Mouse (Mus musculus): ENCODE measurements at regions not wholly inside any gene's neighbourhood (a gene's known extent, or its start where the extent isn't known, plus 50 kb on each side); places are given as distances from the start of the nearest gene placed in this dataset.

DNA sequence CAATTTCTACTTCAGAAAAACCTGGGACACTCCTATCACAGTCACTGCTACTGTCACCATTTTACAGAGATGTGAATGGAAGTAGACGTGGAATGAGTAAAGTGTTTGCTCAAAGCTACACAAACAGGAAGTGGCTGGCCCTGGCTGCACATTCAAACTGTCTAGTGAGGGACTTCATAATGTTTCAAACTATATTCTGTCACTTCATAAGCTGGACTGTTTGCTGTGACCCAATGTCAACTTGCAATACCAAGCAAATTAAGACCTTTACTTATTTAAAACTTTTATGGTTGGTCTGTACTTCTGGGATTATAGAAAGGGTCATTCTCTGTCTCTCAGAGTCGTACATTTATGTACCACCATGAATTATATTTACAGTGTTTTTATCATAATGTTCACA is 53.9 kb downstream of the Gm11361 start:
- ATAC-seq (replicated peaks; ENCODE audit: low FRiP score, low TSS enrichment, low read depth): no peak

DNA sequence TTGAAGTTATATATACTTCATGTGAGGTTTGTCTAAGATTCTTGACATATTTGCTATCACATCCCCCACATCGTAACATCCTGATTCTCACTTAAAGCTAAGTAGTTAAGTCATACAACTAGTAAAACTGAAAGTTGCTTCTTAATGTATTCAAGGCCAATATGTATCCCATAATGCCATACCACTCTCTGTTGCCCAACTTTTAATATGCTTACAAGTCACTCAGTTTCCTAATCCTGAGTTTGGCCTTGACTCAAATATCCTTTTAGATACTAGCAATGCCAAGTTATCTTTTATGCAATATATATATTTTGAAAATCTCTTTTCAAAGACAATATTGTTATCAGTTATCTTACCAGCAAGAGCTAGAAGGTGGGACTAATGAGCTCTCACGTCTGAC is 54.3 kb downstream of the Gm11361 start:
- no peaks in the 10 kb centered on the region for H3K27me3 ChIP-seq (replicated peaks; ENCODE audit: control insufficient read depth, insufficient read depth, low read length)
- H3K4me3 ChIP-seq (ENCODE audit: low read depth, low read length): no peak overlapping the region
- no peak overlapping the region for H3K4me2 ChIP-seq (ENCODE audit: low read length)
- no peak overlapping the region for H3K27ac ChIP-seq (ENCODE audit: low read depth)
- no peaks in the 10 kb centered on the region for H3K9me3 ChIP-seq (ENCODE audit: control insufficient read depth, low read length)
- DNase-seq (ENCODE audit: low spot score): no peak
- no peak for ATAC-seq (replicated peaks; ENCODE audit: low FRiP score, low TSS enrichment, low read depth)
- no peaks in the 10 kb centered on the region for H3K36me3 ChIP-seq (ENCODE audit: control insufficient read depth, insufficient read depth, low read length)
- peaks cover 6% of the 10 kb centered on the region; the same call in 1 of the 2 replicates for H3K4me1 ChIP-seq (replicated peaks; ENCODE audit: control insufficient read depth, insufficient read depth, low read length)
- 54% methylated on average over 2 of the region's 2 CpGs for WGBS
- no peak overlapping the region for H3K9ac ChIP-seq (ENCODE audit: low read length)

More for the DNA sequence above, 53.9 kb downstream of the Gm11361 start:
- Histone ChIP-seq H3K9me3 (ENCODE audit: control insufficient read depth, low read length) (no peaks in the 10 kb centered on the region), H3K4me3 (ENCODE audit: low read depth, low read length) (no peak overlapping the region), H3K9ac (ENCODE audit: low read length) (no peak overlapping the region), H3K27ac (ENCODE audit: low read depth) (no peak overlapping the region), H3K27me3 (replicated peaks; ENCODE audit: control insufficient read depth, insufficient read depth, low read length) (no peaks in the 10 kb centered on the region), H3K36me3 (ENCODE audit: control insufficient read depth, insufficient read depth, low read length) (no peaks in the 10 kb centered on the region), H3K4me1 (replicated peaks; ENCODE audit: control insufficient read depth, insufficient read depth, low read length) (peaks cover 6% of the 10 kb centered on the region; the same call in 1 of the 2 replicates), H3K4me2 (ENCODE audit: low read length) (no peak overlapping the region)
- WGBS: 56% methylated on average over 2 of the region's 2 CpGs
- DNase-seq (ENCODE audit: low spot score): no peak

- no peak overlapping the region for H3K4me3 ChIP-seq (ENCODE audit: low read depth, low read length)
- no peaks in the 10 kb centered on the region for H3K27me3 ChIP-seq (replicated peaks; ENCODE audit: control insufficient read depth, insufficient read depth, low read length)
- no peak for DNase-seq (ENCODE audit: low spot score)
- peaks cover 6% of the 10 kb centered on the region; the same call in 1 of the 2 replicates for H3K4me1 ChIP-seq (replicated peaks; ENCODE audit: control insufficient read depth, insufficient read depth, low read length)
- WGBS: 42% methylated on average over 6 of the region's 6 CpGs
- 0 out of 2 replicates have a peak overlapping the region, but pooled peaks have one; percentile 28 for H3K27ac ChIP-seq (ENCODE audit: low read depth)
- no peak overlapping the region for H3K9ac ChIP-seq (ENCODE audit: low read length)
- ATAC-seq (replicated peaks; ENCODE audit: low FRiP score, low TSS enrichment, low read depth): no peak
- no peak overlapping the region for H3K4me2 ChIP-seq (ENCODE audit: low read length)
- H3K9me3 ChIP-seq (ENCODE audit: control insufficient read depth, low read length): no peaks in the 10 kb centered on the region
- no peaks in the 10 kb centered on the region for H3K36me3 ChIP-seq (ENCODE audit: control insufficient read depth, insufficient read depth, low read length)
Measured at GRCm38 (mm10) chr13:28312090-28312489, 54.8 kb downstream of the Gm11361 start.

DNA sequence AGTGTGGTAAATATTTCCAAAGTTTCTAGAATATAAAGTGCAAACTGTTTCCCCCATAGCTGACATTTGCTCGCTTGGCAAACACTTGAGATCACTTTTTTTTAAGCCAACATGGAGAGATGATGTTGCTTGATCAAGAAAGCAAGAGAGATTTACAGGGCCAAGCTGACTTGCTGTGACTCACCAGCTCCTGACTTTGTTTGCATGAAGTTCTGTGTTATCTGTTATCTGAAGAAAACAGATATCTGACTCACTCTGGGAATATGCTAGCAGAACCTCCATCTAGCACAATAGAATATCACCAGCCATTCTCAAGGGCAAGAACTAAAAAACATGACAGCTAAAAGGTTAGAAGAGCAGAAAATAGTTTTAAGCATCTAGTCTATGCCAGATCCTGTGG is 56.1 kb downstream of the Gm11361 start:
- no peak overlapping the region for H3K27ac ChIP-seq (ENCODE audit: low read depth)
- peaks cover 6% of the 10 kb centered on the region; the same call in 1 of the 2 replicates for H3K4me1 ChIP-seq (replicated peaks; ENCODE audit: control insufficient read depth, insufficient read depth, low read length)
- H3K36me3 ChIP-seq (ENCODE audit: control insufficient read depth, insufficient read depth, low read length): no peaks in the 10 kb centered on the region
- ATAC-seq (replicated peaks; ENCODE audit: low FRiP score, low TSS enrichment, low read depth) (no peak), DNase-seq (ENCODE audit: low spot score) (no peak)
- H3K4me3 ChIP-seq (ENCODE audit: low read depth, low read length): no peak overlapping the region
- no peaks in the 10 kb centered on the region for H3K9me3 ChIP-seq (ENCODE audit: control insufficient read depth, low read length)
- WGBS: 73% methylated on average over 1 of the region's 1 CpGs
- no peak overlapping the region for H3K4me2 ChIP-seq (ENCODE audit: low read length)
- no peak overlapping the region for H3K9ac ChIP-seq (ENCODE audit: low read length)
- H3K27me3 ChIP-seq (replicated peaks; ENCODE audit: control insufficient read depth, insufficient read depth, low read length): no peaks in the 10 kb centered on the region

DNA sequence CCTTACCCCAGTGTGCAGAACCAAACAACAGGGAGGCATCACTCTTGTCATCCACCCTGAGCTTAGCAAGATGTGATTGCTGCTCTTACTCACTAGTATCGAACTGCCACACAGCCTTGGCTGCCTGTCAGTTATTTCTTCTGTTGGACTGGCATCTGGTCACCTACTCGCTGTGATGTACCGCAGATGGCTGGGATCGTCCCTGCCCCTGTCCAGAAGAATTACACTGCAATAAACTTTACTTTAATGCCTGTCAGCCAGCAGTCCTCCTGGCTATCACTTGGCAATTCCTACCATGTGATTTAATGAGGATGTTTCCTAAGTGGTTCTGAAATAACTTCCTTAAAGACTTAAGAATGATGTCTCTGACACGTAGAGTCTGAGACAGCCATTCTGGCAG is 57.7 kb downstream of the Gm11361 start:
- Histone ChIP-seq H3K4me3 (ENCODE audit: low read depth, low read length) (no peak overlapping the region), H3K27ac (ENCODE audit: low read depth) (no peak overlapping the region), H3K9ac (ENCODE audit: low read length) (no peak overlapping the region), H3K4me1 (replicated peaks; ENCODE audit: control insufficient read depth, insufficient read depth, low read length) (peaks cover 6% of the 10 kb centered on the region; the same call in 1 of the 2 replicates), H3K27me3 (replicated peaks; ENCODE audit: control insufficient read depth, insufficient read depth, low read length) (no peaks in the 10 kb centered on the region), H3K4me2 (ENCODE audit: low read length) (no peak overlapping the region), H3K9me3 (ENCODE audit: control insufficient read depth, low read length) (no peaks in the 10 kb centered on the region), H3K36me3 (ENCODE audit: control insufficient read depth, insufficient read depth, low read length) (no peaks in the 10 kb centered on the region)
- no peak for ATAC-seq (replicated peaks; ENCODE audit: low FRiP score, low TSS enrichment, low read depth)
- no peak for DNase-seq (ENCODE audit: low spot score)
- WGBS: 49% methylated on average over 5 of the region's 5 CpGs

All from intestine, embryonic 14.5 days (tissue).